Mouse (Mus musculus) lung, postnatal 0 days (tissue): ENCODE measurements around the gene Cd93.

Experiments
- CTCF ChIP-seq: IDR thresholded peaks from 2 replicates; pipeline ENCODE4 v1.5.1; 2016; ENCODE audit warnings: antibody characterized with exemption, mild to moderate bottlenecking
- EP300 ChIP-seq: IDR thresholded peaks from 2 replicates; pipeline ENCODE4 v1.6.1; 2016; ENCODE audit warnings: antibody characterized with exemption, mild to moderate bottlenecking, control low read depth

- TF ChIP-seq CTCF (no peak), EP300 (peak; percentile 77)
These were observed 48.7 kb upstream of the Cd93 start for GRCm38 (mm10) chr2:148492108-148492507.
